Mouse (Mus musculus): ENCODE measurements at regions not wholly inside any gene's neighbourhood (a gene's known extent, or its start where the extent isn't known, plus 50 kb on each side); places are given as distances from the start of the nearest gene placed in this dataset.

- H3K27ac ChIP-seq (ENCODE audit: low read depth): no peak overlapping the region
- ATAC-seq (ENCODE audit: insufficient read depth, low read depth): no peak
- no peaks in the 10 kb centered on the region for H3K36me3 ChIP-seq (replicated peaks; ENCODE audit: control insufficient read depth, insufficient read depth, low read length)
- H3K9me3 ChIP-seq (replicated peaks; ENCODE audit: control insufficient read depth, low read length): no peaks in the 10 kb centered on the region
- TF ChIP-seq EP300 (IDR thresholded peaks at IDR 0.05; ENCODE audit: low read depth) (no peak), CTCF (IDR thresholded peaks at IDR 0.05; ENCODE audit: low read depth) (no peak)
- H3K4me3 ChIP-seq (ENCODE audit: low read depth, low read length): no peak overlapping the region
- H3K4me2 ChIP-seq (ENCODE audit: low read depth, low read length): no peak overlapping the region
- WGBS: 73% methylated on average over 6 of the region's 6 CpGs
- no peak overlapping the region for H3K9ac ChIP-seq (replicated peaks; ENCODE audit: low read depth, low read length)
- no peaks in the 10 kb centered on the region for H3K27me3 ChIP-seq (ENCODE audit: control insufficient read depth, insufficient read depth, low read length)
- no peak for DNase-seq (ENCODE audit: low spot score)
- H3K4me1 ChIP-seq (ENCODE audit: control insufficient read depth, insufficient read depth): no peaks in the 10 kb centered on the region
These were observed 91.2 kb upstream of the E2f7 start for GRCm38 (mm10) chr10:110654070-110654469.

- no peaks in the 10 kb centered on the region for H3K4me1 ChIP-seq (ENCODE audit: control insufficient read depth, insufficient read depth)
- TF ChIP-seq CTCF (IDR thresholded peaks at IDR 0.05; ENCODE audit: low read depth) (no peak), EP300 (IDR thresholded peaks at IDR 0.05; ENCODE audit: low read depth) (no peak)
- no peak overlapping the region for H3K27ac ChIP-seq (ENCODE audit: low read depth)
- no peak overlapping the region for H3K4me3 ChIP-seq (ENCODE audit: low read depth, low read length)
- DNase-seq (ENCODE audit: low spot score): no peak
- no peak overlapping the region for H3K9ac ChIP-seq (replicated peaks; ENCODE audit: low read depth, low read length)
- no peak overlapping the region for H3K4me2 ChIP-seq (ENCODE audit: low read depth, low read length)
- no peaks in the 10 kb centered on the region for H3K9me3 ChIP-seq (replicated peaks; ENCODE audit: control insufficient read depth, low read length)
- H3K27me3 ChIP-seq (ENCODE audit: control insufficient read depth, insufficient read depth, low read length): no peaks in the 10 kb centered on the region
- 74% methylated on average over 4 of the region's 4 CpGs for WGBS
- H3K36me3 ChIP-seq (replicated peaks; ENCODE audit: control insufficient read depth, insufficient read depth, low read length): no peaks in the 10 kb centered on the region
- no peak for ATAC-seq (ENCODE audit: insufficient read depth, low read depth)
These were observed 87.0 kb upstream of the E2f7 start for GRCm38 (mm10) chr10:110658153-110658695.

- no peak for TF ChIP-seq CTCF (IDR thresholded peaks at IDR 0.05; ENCODE audit: low read depth)
- no peak for TF ChIP-seq EP300 (IDR thresholded peaks at IDR 0.05; ENCODE audit: low read depth)
- H3K4me3 ChIP-seq (ENCODE audit: low read depth, low read length): no peak overlapping the region
- H3K9me3 ChIP-seq (replicated peaks; ENCODE audit: control insufficient read depth, low read length): no peaks in the 10 kb centered on the region
- no peak overlapping the region for H3K4me2 ChIP-seq (ENCODE audit: low read depth, low read length)
- H3K36me3 ChIP-seq (replicated peaks; ENCODE audit: control insufficient read depth, insufficient read depth, low read length): no peaks in the 10 kb centered on the region
- DNase-seq (ENCODE audit: low spot score) (peak; percentile 51), ATAC-seq (ENCODE audit: insufficient read depth, low read depth) (no peak)
- no peaks in the 10 kb centered on the region for H3K27me3 ChIP-seq (ENCODE audit: control insufficient read depth, insufficient read depth, low read length)
- no peak overlapping the region for H3K9ac ChIP-seq (replicated peaks; ENCODE audit: low read depth, low read length)
- no peaks in the 10 kb centered on the region for H3K4me1 ChIP-seq (ENCODE audit: control insufficient read depth, insufficient read depth)
- H3K27ac ChIP-seq (ENCODE audit: low read depth): no peak overlapping the region
- WGBS: 45% methylated on average over 4 of the region's 4 CpGs
These were observed 68.7 kb upstream of the E2f7 start for GRCm38 (mm10) chr10:110676503-110676902.

Measured in heart, postnatal 0 days (tissue).